Mouse (Mus musculus): ENCODE results near the gene Gm5460. TPM values are rescaled to one million over a fixed set of nuclear protein-coding genes. Genes with fewer than 3 reads are reported as not detected.

Gene Gm5460
- not detected in 2 replicates for polyA plus RNA-seq (2015; fragmentation: Nextera tagmentation; extraction: Ambion mirVana)

DNA sequence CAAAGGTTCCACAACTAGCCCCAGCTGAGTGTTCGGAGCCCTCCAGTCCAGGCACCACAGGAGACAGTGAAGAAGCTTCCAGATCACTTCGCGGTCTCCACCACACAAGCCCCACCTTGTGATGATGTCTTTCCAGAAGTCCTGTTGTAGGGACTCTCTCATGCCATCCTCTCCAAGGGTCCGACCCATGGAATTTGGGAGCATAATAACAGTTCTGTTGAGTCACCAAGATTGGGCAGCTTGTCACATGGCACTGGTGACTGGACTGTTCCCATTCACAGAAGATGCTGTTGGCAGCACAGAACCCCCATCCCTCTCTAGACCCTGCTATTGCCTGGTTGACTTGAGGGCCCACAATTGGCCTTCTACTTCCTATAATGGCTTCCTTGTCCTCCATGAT lies at the start of gene Gm5460:
TSS of gene Gm5460 (plus strand) at position 378 of the 400 bp plus-strand sequence.
- H3K4me2 ChIP-seq: no peak within 1 kb of the TSS
- no peak within 1 kb of the TSS for H3K27ac ChIP-seq
- no peaks in the 10 kb centered on the region for H3K4me1 ChIP-seq
- no peak within 1 kb of the TSS for H3K4me3 ChIP-seq
- no peak for ATAC-seq (replicated peaks)
- H3K36me3 ChIP-seq (replicated peaks): no peaks in the 10 kb centered on the region
- H3K27me3 ChIP-seq (replicated peaks): no peaks in the 10 kb centered on the region
- no peaks in the 10 kb centered on the region for H3K9me3 ChIP-seq
- no peak within 1 kb of the TSS for H3K9ac ChIP-seq
- 94% methylated on average over 4 of the region's 4 CpGs for WGBS

GRCm38 (mm10) chr14:33972679-33973078 lies 43.9 kb upstream of the Gm5460 start:
- H3K36me3 ChIP-seq (replicated peaks): no peaks in the 10 kb centered on the region
- H3K27me3 ChIP-seq (replicated peaks): no peaks in the 10 kb centered on the region
- H3K4me1 ChIP-seq: no peaks in the 10 kb centered on the region
- H3K27ac ChIP-seq: no peak overlapping the region
- no peak overlapping the region for H3K4me2 ChIP-seq
- H3K9ac ChIP-seq: no peak overlapping the region
- no peaks in the 10 kb centered on the region for H3K9me3 ChIP-seq
- H3K4me3 ChIP-seq: no peak overlapping the region
- no peak for ATAC-seq (replicated peaks)
- WGBS: 49% methylated on average over 7 of the region's 7 CpGs

DNA sequence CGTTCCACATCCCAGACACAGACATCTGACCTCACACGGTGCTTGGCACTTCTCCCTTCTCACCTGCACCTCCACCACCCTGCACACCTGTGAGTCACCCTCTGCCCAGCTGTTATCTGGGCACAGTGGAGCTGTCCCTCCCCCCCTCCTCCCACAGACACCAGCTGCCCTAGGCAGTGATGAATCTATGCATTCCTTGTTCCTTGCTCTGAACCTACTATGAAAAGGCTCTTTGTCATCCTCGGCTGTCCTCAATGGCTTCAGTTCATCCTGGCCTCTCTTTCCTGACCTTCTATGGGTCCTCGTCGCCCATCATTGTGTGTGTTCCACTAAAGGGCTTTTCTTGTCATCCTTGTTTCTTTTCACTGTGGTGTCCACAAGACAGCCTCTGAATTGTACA lies 41.8 kb upstream of the Gm5460 start:
- 61% methylated on average over 5 of the region's 5 CpGs for WGBS
- H3K27me3 ChIP-seq (replicated peaks): 0 out of 2 replicates have a peak, but pooled peaks cover 5% of the 10 kb centered on the region
- no peaks in the 10 kb centered on the region for H3K36me3 ChIP-seq (replicated peaks)
- no peak for ATAC-seq (replicated peaks)
- no peak overlapping the region for H3K4me3 ChIP-seq
- no peak overlapping the region for H3K4me2 ChIP-seq
- no peak overlapping the region for H3K9ac ChIP-seq
- H3K4me1 ChIP-seq: peaks cover 9% of the 10 kb centered on the region
- H3K27ac ChIP-seq: no peak overlapping the region
- no peaks in the 10 kb centered on the region for H3K9me3 ChIP-seq

GRCm38 (mm10) chr14:33977748-33978147 lies 38.8 kb upstream of the Gm5460 start:
- Histone ChIP-seq H3K4me2 (peak overlapping the region; percentile 95), H3K9ac (no peak overlapping the region), H3K27ac (no peak overlapping the region; the same call in 1 of the 2 replicates), H3K9me3 (no peaks in the 10 kb centered on the region), H3K36me3 (replicated peaks) (no peaks in the 10 kb centered on the region), H3K4me3 (peak overlapping the region; percentile 46; the same call in 1 of the 2 replicates), H3K4me1 (peaks cover 9% of the 10 kb centered on the region), H3K27me3 (replicated peaks) (0 out of 2 replicates have a peak, but pooled peaks cover 5% of the 10 kb centered on the region)
- ATAC-seq (replicated peaks): peak; percentile 78; the same call in 1 of the 2 replicates
- 30% methylated on average over 7 of the region's 7 CpGs for WGBS

DNA sequence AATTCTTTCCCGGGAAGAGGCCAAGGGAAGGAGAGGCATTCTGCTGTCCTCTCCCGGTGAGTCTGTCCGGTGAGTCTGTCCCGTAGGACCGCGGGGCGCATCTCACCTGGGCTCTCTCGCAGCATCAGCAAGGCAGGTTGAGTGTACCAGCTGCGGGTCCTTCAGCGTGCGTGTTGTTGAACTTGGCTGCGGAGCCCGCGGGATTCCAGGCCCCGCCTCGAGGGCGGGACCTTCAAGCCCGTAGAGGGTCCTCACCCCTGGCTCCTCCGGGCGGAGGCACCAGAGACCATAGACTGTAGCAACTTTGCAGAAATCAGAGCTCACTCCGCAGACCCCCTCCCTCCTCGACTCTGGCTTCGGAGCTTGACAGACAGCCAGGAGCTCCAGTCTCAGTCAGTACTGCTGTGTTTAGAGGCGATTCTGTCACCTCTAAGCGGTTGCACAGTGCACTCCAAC lies 37.9 kb upstream of the Gm5460 start, which contains the start of gene Zfp488:
TSS of gene Zfp488 (minus strand) at position 161 of the 456 bp plus-strand sequence.
- WGBS: 2% methylated on average over 25 of the region's 25 CpGs
- H3K36me3 ChIP-seq (replicated peaks): no peaks in the 10 kb centered on the region
- ATAC-seq (replicated peaks): peak; percentile 71
- 0 out of 2 replicates have a peak, but pooled peaks cover 5% of the 10 kb centered on the region for H3K27me3 ChIP-seq (replicated peaks)
- no peak within 1 kb of the TSS; the same call in 1 of the 2 replicates for H3K27ac ChIP-seq
- H3K9ac ChIP-seq: peak within 1 kb of the TSS; percentile 45
- peaks cover 9% of the 10 kb centered on the region for H3K4me1 ChIP-seq
- peak within 1 kb of the TSS; percentile 95 for H3K4me2 ChIP-seq
- no peaks in the 10 kb centered on the region for H3K9me3 ChIP-seq
- peak within 1 kb of the TSS; percentile 46 for H3K4me3 ChIP-seq

- 53% methylated on average over 3 of the region's 3 CpGs for WGBS
- Histone ChIP-seq H3K9me3 (no peaks in the 10 kb centered on the region), H3K36me3 (replicated peaks) (no peaks in the 10 kb centered on the region), H3K9ac (no peak overlapping the region), H3K4me2 (no peak overlapping the region), H3K4me1 (no peaks in the 10 kb centered on the region), H3K4me3 (no peak overlapping the region), H3K27me3 (replicated peaks) (no peaks in the 10 kb centered on the region), H3K27ac (no peak overlapping the region)
- ATAC-seq (replicated peaks): no peak
Measured at GRCm38 (mm10) chr14:33989201-33989600, 27.4 kb upstream of the Gm5460 start.

DNA sequence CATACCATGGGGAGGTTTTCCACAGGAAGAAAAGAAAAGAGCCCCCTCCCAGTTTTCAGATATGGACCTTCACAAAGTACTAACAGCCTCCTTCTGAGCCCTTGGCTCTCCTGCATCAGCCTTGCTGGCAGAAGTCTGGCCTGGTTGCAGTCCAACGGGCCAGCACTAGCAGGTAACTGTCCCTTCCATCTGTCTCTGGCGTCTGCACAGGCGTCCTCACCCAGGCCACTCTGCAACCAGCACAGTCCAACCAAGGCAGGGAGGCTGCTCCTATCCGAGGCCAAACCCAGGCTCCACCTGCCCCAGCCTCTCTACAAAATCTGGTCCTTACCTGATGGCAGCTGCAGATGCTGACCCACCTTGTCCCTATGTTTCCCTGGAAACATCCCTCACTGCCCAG lies 24.6 kb upstream of the Gm5460 start:
- H3K4me3 ChIP-seq: no peak overlapping the region
- H3K4me2 ChIP-seq: no peak overlapping the region
- no peaks in the 10 kb centered on the region for H3K36me3 ChIP-seq (replicated peaks)
- WGBS: 74% methylated on average over 4 of the region's 4 CpGs
- ATAC-seq (replicated peaks): no peak
- H3K27me3 ChIP-seq (replicated peaks): no peaks in the 10 kb centered on the region
- no peak overlapping the region for H3K9ac ChIP-seq
- no peaks in the 10 kb centered on the region for H3K4me1 ChIP-seq
- H3K27ac ChIP-seq: no peak overlapping the region
- no peaks in the 10 kb centered on the region for H3K9me3 ChIP-seq

DNA sequence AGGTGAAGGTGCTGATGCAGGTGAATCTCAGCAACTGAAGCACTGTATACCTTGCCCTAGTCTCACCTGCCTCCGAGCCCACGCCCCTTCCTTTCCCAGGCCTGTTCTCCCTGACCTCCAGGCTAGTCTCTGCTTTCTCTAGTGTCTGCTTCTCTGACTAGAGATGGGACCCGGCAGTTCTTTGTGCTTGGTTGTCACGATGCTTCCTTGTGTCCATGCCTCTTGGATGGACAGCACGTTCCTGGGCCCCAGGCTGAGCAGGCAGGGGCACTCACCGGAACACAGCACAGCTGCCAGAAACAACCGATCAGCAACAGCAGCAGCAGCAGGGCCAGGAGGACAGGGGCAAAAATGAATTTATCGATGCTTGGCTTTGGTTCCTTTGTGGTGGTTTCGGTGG lies 23.5 kb upstream of the Gm5460 start:
- H3K36me3 ChIP-seq (replicated peaks): no peaks in the 10 kb centered on the region
- no peaks in the 10 kb centered on the region for H3K4me1 ChIP-seq
- no peak overlapping the region for H3K4me3 ChIP-seq
- H3K4me2 ChIP-seq: no peak overlapping the region
- H3K27me3 ChIP-seq (replicated peaks): no peaks in the 10 kb centered on the region
- H3K27ac ChIP-seq: no peak overlapping the region
- H3K9me3 ChIP-seq: no peaks in the 10 kb centered on the region
- H3K9ac ChIP-seq: no peak overlapping the region
- ATAC-seq (replicated peaks): no peak
- WGBS: 91% methylated on average over 9 of the region's 9 CpGs

DNA sequence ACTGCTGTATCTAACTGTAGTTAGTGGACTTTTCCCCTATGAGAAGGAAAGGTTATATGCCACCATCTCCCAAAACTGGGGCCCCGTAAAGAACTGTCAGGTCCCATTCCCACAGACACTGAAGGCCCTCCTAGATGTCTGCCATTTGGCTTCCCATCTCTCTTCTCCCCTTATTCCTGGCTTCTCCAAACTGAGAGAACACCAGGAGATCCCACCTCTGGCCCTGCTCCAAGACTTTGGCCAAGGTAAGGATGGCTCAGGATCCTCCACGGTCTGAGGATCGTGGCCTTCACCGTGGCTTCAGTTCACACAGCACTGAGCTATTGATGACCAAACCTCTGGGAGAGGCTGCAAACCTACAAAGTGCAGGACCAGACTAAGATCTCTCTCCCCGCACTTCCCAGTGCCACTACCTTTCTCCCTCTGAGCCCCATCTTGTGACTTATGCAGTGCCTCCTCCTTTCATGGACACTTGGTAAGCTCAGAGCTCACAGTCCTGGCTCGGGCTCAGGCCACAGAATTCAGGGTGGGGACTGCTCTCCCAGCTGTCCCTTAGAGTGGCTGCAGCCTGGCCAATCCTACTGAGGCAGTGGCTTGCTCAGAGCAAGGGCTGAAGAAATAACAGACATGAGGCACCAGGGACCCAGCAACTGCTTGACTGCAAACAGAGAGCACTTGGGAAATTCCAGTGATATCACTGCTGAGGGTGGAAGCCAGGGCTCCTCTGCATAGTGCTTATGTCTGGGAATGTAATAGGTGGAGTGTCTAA lies 22.9 kb upstream of the Gm5460 start:
- WGBS: 86% methylated on average over 6 of the region's 6 CpGs
- no peaks in the 10 kb centered on the region for H3K4me1 ChIP-seq
- H3K9ac ChIP-seq: no peak overlapping the region
- H3K36me3 ChIP-seq (replicated peaks): no peaks in the 10 kb centered on the region
- no peak overlapping the region for H3K4me2 ChIP-seq
- no peak for ATAC-seq (replicated peaks)
- no peaks in the 10 kb centered on the region for H3K9me3 ChIP-seq
- H3K27me3 ChIP-seq (replicated peaks): no peaks in the 10 kb centered on the region
- H3K27ac ChIP-seq: no peak overlapping the region
- H3K4me3 ChIP-seq: no peak overlapping the region

DNA sequence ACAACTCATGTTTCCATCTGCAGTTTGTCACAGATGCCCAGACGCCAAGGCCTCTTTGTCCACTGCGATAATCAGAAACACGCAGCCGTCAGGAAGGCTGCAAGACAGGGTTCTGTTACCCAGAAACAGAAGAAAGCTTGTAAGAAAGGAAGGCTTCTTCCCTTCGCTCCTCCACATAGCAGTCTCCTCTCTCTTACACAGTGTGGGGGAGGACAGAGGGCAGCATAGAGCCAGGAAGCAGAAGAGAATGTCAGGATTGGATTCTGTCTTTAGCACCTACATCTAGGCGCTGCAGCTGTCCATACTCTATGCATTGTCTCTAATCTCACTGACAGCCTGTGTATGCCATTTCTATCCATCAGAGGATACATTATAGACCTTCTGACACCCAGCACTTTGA lies 19.1 kb upstream of the Gm5460 start:
- Histone ChIP-seq H3K4me1 (no peaks in the 10 kb centered on the region), H3K27ac (no peak overlapping the region), H3K27me3 (replicated peaks) (no peaks in the 10 kb centered on the region), H3K9me3 (no peaks in the 10 kb centered on the region), H3K9ac (no peak overlapping the region), H3K36me3 (replicated peaks) (no peaks in the 10 kb centered on the region), H3K4me3 (no peak overlapping the region), H3K4me2 (no peak overlapping the region)
- no peak for ATAC-seq (replicated peaks)
- WGBS: 73% methylated on average over 6 of the region's 6 CpGs

DNA sequence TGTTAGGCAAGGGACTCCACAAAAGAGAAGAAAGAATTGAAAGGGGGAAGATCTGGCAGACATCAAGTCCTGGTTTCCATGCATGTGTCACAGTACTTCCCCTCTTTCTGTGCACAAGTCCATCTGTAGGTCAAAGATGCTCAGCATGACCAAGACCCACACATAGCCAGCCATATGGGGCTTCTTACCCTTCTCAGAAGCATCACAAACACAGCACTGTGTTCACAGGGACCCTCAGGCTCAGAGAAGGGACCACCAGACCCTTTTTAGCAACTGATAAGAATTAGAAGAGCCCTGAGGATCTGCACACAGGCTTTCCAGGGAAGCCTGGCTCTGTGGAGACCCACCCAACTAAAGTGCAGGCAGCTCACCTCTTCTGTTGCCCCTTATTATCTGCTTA lies 16.5 kb upstream of the Gm5460 start:
- no peaks in the 10 kb centered on the region for H3K36me3 ChIP-seq (replicated peaks)
- no peaks in the 10 kb centered on the region for H3K4me1 ChIP-seq
- no peak overlapping the region for H3K4me2 ChIP-seq
- H3K27me3 ChIP-seq (replicated peaks): no peaks in the 10 kb centered on the region
- H3K4me3 ChIP-seq: no peak overlapping the region
- H3K27ac ChIP-seq: no peak overlapping the region
- no peaks in the 10 kb centered on the region for H3K9me3 ChIP-seq
- H3K9ac ChIP-seq: no peak overlapping the region
- ATAC-seq (replicated peaks): no peak

- Histone ChIP-seq H3K36me3 (replicated peaks) (no peaks in the 10 kb centered on the region), H3K9me3 (no peaks in the 10 kb centered on the region), H3K4me3 (no peak overlapping the region), H3K4me1 (no peaks in the 10 kb centered on the region), H3K27me3 (replicated peaks) (no peaks in the 10 kb centered on the region), H3K4me2 (no peak overlapping the region), H3K27ac (no peak overlapping the region), H3K9ac (no peak overlapping the region)
- ATAC-seq (replicated peaks): no peak
Measured at GRCm38 (mm10) chr14:34001445-34001844, 15.1 kb upstream of the Gm5460 start.

DNA sequence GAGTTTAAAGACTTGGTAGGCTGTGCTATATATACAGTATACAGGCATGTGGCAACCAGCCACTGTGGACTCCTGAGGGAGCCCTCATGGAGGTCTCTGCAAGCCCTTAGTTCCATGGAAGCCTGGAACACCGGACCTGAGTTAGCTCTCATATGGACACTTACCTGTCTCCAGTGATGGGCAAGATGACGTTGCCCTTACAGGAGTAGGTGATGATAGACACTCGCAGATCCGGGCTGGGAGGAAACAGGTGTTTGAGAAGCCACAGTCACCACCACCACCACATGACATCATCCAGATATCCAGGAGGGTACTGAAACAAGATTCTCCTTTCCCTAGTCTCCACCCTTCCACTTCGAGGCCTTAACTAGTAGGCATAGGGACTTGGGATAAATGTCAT lies 14.2 kb upstream of the Gm5460 start:
- H3K36me3 ChIP-seq (replicated peaks): no peaks in the 10 kb centered on the region
- ATAC-seq (replicated peaks): no peak

More for the DNA sequence above, 14.2 kb upstream of the Gm5460 start:
- no peak overlapping the region for H3K9ac ChIP-seq
- 96% methylated on average over 5 of the region's 5 CpGs for WGBS
- H3K4me2 ChIP-seq: no peak overlapping the region
- H3K27me3 ChIP-seq (replicated peaks): no peaks in the 10 kb centered on the region
- no peaks in the 10 kb centered on the region for H3K4me1 ChIP-seq
- H3K9me3 ChIP-seq: no peaks in the 10 kb centered on the region
- H3K4me3 ChIP-seq: no peak overlapping the region
- H3K27ac ChIP-seq: no peak overlapping the region
